Mouse (Mus musculus): ENCODE results near the gene Wdr90. TPM values are rescaled to one million over a fixed set of nuclear protein-coding genes. Genes with fewer than 3 reads are reported as not detected.

Wdr90 gene
- polyA plus RNA-seq, 1 experiment from 2014 or later, result 7.2 TPM

- Histone ChIP-seq H3K4me3 (ENCODE audit: low read depth, low read length) (no peak overlapping the region), H3K27me3 (ENCODE audit: control insufficient read depth, insufficient read depth, low read depth, low read length) (peaks cover 3% of the 10 kb centered on the region), H3K4me2 (ENCODE audit: low read depth, low read length) (no peak overlapping the region), H3K36me3 (ENCODE audit: control insufficient read depth, insufficient read depth) (peaks cover 9% of the 10 kb centered on the region), H3K4me1 (ENCODE audit: control insufficient read depth, low read depth, low read length) (peaks cover 44% of the 10 kb centered on the region), H3K9ac (ENCODE audit: low read depth, low read length) (no peak overlapping the region), H3K27ac (ENCODE audit: low read length) (no peak overlapping the region), H3K9me3 (replicated peaks; ENCODE audit: control insufficient read depth, low read length) (no peaks in the 10 kb centered on the region)
- WGBS (ENCODE audit: insufficient replicate concordance), result 85% methylated on average over 27 of the region's 27 CpGs
- ATAC-seq (ENCODE audit: low read depth), result no peak
Observed at GRCm38 (mm10) chr17:25825984-25826570, 35.2 kb downstream of the Wdr90 start.

GRCm38 (mm10) chr17:25825311-25825710 is 36.0 kb downstream of the Wdr90 start:
- 76% methylated on average over 6 of the region's 6 CpGs for WGBS (ENCODE audit: insufficient replicate concordance)
- peak overlapping the region; percentile 77; the same call in 1 of the 2 replicates for H3K9ac ChIP-seq (ENCODE audit: low read depth, low read length)
- peaks cover 6% of the 10 kb centered on the region for H3K27me3 ChIP-seq (ENCODE audit: control insufficient read depth, insufficient read depth, low read depth, low read length)
- ATAC-seq (ENCODE audit: low read depth), result no peak
- no peak overlapping the region for H3K4me2 ChIP-seq (ENCODE audit: low read depth, low read length)
- H3K4me3 ChIP-seq (ENCODE audit: low read depth, low read length), result no peak overlapping the region
- no peaks in the 10 kb centered on the region for H3K9me3 ChIP-seq (replicated peaks; ENCODE audit: control insufficient read depth, low read length)
- no peak overlapping the region for H3K27ac ChIP-seq (ENCODE audit: low read length)
- H3K36me3 ChIP-seq (ENCODE audit: control insufficient read depth, insufficient read depth), result peaks cover 3% of the 10 kb centered on the region
- H3K4me1 ChIP-seq (ENCODE audit: control insufficient read depth, low read depth, low read length), result peaks cover 37% of the 10 kb centered on the region

- Histone ChIP-seq H3K36me3 (ENCODE audit: control insufficient read depth, insufficient read depth) (no peaks in the 10 kb centered on the region; the same call in none of the 2 replicates), H3K27ac (ENCODE audit: low read length) (peak overlapping the region; percentile 60; the same call in 1 of the 2 replicates), H3K9me3 (replicated peaks; ENCODE audit: control insufficient read depth, low read length) (no peaks in the 10 kb centered on the region), H3K27me3 (ENCODE audit: control insufficient read depth, insufficient read depth, low read depth, low read length) (peaks cover 13% of the 10 kb centered on the region), H3K4me1 (ENCODE audit: control insufficient read depth, low read depth, low read length) (peaks cover 30% of the 10 kb centered on the region), H3K4me2 (ENCODE audit: low read depth, low read length) (peak overlapping the region; percentile 92), H3K4me3 (ENCODE audit: low read depth, low read length) (peak overlapping the region; percentile 85), H3K9ac (ENCODE audit: low read depth, low read length) (peak overlapping the region; percentile 77)
- ATAC-seq (ENCODE audit: low read depth), result no peak
- WGBS (ENCODE audit: insufficient replicate concordance), result 55% methylated on average over 17 of the region's 17 CpGs
Observed at GRCm38 (mm10) chr17:25824362-25825142, 36.7 kb downstream of the Wdr90 start.

GRCm38 (mm10) chr17:25823452-25823851 is 37.8 kb downstream of the Wdr90 start, which contains the start of gene Wdr24:
Wdr24 (plus strand) TSS chr17:25823627.
- peaks cover 24% of the 10 kb centered on the region for H3K27me3 ChIP-seq (ENCODE audit: control insufficient read depth, insufficient read depth, low read depth, low read length)
- under 1% methylated on average over 18 of the region's 18 CpGs for WGBS (ENCODE audit: insufficient replicate concordance)
- H3K4me1 ChIP-seq (ENCODE audit: control insufficient read depth, low read depth, low read length), result peaks cover 27% of the 10 kb centered on the region
- H3K9me3 ChIP-seq (replicated peaks; ENCODE audit: control insufficient read depth, low read length), result no peaks in the 10 kb centered on the region
- H3K4me2 ChIP-seq (ENCODE audit: low read depth, low read length), result peak within 1 kb of the TSS; percentile 92
- peak within 1 kb of the TSS; percentile 85 for H3K4me3 ChIP-seq (ENCODE audit: low read depth, low read length)
- peak; percentile 64 for ATAC-seq (ENCODE audit: low read depth)
- peak within 1 kb of the TSS; percentile 60 for H3K27ac ChIP-seq (ENCODE audit: low read length)
- H3K9ac ChIP-seq (ENCODE audit: low read depth, low read length), result peak within 1 kb of the TSS; percentile 77
- no peaks in the 10 kb centered on the region; the same call in none of the 2 replicates for H3K36me3 ChIP-seq (ENCODE audit: control insufficient read depth, insufficient read depth)

- Histone ChIP-seq H3K4me1 (ENCODE audit: control insufficient read depth, low read depth, low read length) (peaks cover 12% of the 10 kb centered on the region), H3K4me3 (ENCODE audit: low read depth, low read length) (no peak overlapping the region), H3K27ac (ENCODE audit: low read length) (no peak overlapping the region), H3K9ac (ENCODE audit: low read depth, low read length) (no peak overlapping the region), H3K4me2 (ENCODE audit: low read depth, low read length) (peak overlapping the region; percentile 30; the same call in 1 of the 2 replicates), H3K36me3 (ENCODE audit: control insufficient read depth, insufficient read depth) (no peaks in the 10 kb centered on the region), H3K27me3 (ENCODE audit: control insufficient read depth, insufficient read depth, low read depth, low read length) (peaks cover 35% of the 10 kb centered on the region), H3K9me3 (replicated peaks; ENCODE audit: control insufficient read depth, low read length) (no peaks in the 10 kb centered on the region)
- 7% methylated on average over 42 of the region's 46 CpGs for WGBS (ENCODE audit: insufficient replicate concordance)
- peak; percentile 60 for ATAC-seq (ENCODE audit: low read depth)
Observed at GRCm38 (mm10) chr17:25818851-25819780, 42.2 kb downstream of the Wdr90 start.

- 64% methylated on average over 11 of the region's 11 CpGs for WGBS (ENCODE audit: insufficient replicate concordance)
- Histone ChIP-seq H3K4me3 (ENCODE audit: low read depth, low read length) (no peak overlapping the region), H3K27me3 (ENCODE audit: control insufficient read depth, insufficient read depth, low read depth, low read length) (peaks cover 45% of the 10 kb centered on the region), H3K4me1 (ENCODE audit: control insufficient read depth, low read depth, low read length) (peaks cover 5% of the 10 kb centered on the region), H3K36me3 (ENCODE audit: control insufficient read depth, insufficient read depth) (no peaks in the 10 kb centered on the region), H3K27ac (ENCODE audit: low read length) (no peak overlapping the region), H3K9me3 (replicated peaks; ENCODE audit: control insufficient read depth, low read length) (no peaks in the 10 kb centered on the region), H3K4me2 (ENCODE audit: low read depth, low read length) (no peak overlapping the region), H3K9ac (ENCODE audit: low read depth, low read length) (no peak overlapping the region)
- ATAC-seq (ENCODE audit: low read depth), result no peak
Observed at GRCm38 (mm10) chr17:25817662-25818061, 43.6 kb downstream of the Wdr90 start.

- 0 out of 2 replicates have a peak, but pooled peaks have one; percentile 13 for ATAC-seq (ENCODE audit: low read depth)
- WGBS (ENCODE audit: insufficient replicate concordance), result 2% methylated on average over 20 of the region's 20 CpGs
- peaks cover 9% of the 10 kb centered on the region for H3K4me1 ChIP-seq (ENCODE audit: control insufficient read depth, low read depth, low read length)
- no peak overlapping the region for H3K4me2 ChIP-seq (ENCODE audit: low read depth, low read length)
- H3K9ac ChIP-seq (ENCODE audit: low read depth, low read length), result no peak overlapping the region
- H3K27ac ChIP-seq (ENCODE audit: low read length), result no peak overlapping the region
- H3K36me3 ChIP-seq (ENCODE audit: control insufficient read depth, insufficient read depth), result no peaks in the 10 kb centered on the region
- no peaks in the 10 kb centered on the region for H3K9me3 ChIP-seq (replicated peaks; ENCODE audit: control insufficient read depth, low read length)
- no peak overlapping the region for H3K4me3 ChIP-seq (ENCODE audit: low read depth, low read length)
- H3K27me3 ChIP-seq (ENCODE audit: control insufficient read depth, insufficient read depth, low read depth, low read length), result peaks cover 58% of the 10 kb centered on the region
Observed at GRCm38 (mm10) chr17:25813471-25813870, 47.8 kb downstream of the Wdr90 start.

- Histone ChIP-seq H3K4me3 (ENCODE audit: low read depth, low read length) (no peak overlapping the region), H3K9me3 (replicated peaks; ENCODE audit: control insufficient read depth, low read length) (no peaks in the 10 kb centered on the region), H3K27ac (ENCODE audit: low read length) (no peak overlapping the region), H3K9ac (ENCODE audit: low read depth, low read length) (no peak overlapping the region), H3K4me1 (ENCODE audit: control insufficient read depth, low read depth, low read length) (peaks cover 9% of the 10 kb centered on the region), H3K27me3 (ENCODE audit: control insufficient read depth, insufficient read depth, low read depth, low read length) (peaks cover 55% of the 10 kb centered on the region), H3K4me2 (ENCODE audit: low read depth, low read length) (no peak overlapping the region), H3K36me3 (ENCODE audit: control insufficient read depth, insufficient read depth) (no peaks in the 10 kb centered on the region)
- no peak for ATAC-seq (ENCODE audit: low read depth)
- 63% methylated on average over 4 of the region's 4 CpGs for WGBS (ENCODE audit: insufficient replicate concordance)
Observed at GRCm38 (mm10) chr17:25810890-25811289, 50.4 kb downstream of the Wdr90 start.
